Mouse (Mus musculus): ENCODE results near the gene Txlna. TPM values are rescaled to one million over a fixed set of nuclear protein-coding genes. Genes with fewer than 3 reads are reported as not detected.

The Txlna gene
- total and polyA plus RNA-seq, 3 experiments, result 51.8 to 64.7 (median 52.2) TPM

DNA sequence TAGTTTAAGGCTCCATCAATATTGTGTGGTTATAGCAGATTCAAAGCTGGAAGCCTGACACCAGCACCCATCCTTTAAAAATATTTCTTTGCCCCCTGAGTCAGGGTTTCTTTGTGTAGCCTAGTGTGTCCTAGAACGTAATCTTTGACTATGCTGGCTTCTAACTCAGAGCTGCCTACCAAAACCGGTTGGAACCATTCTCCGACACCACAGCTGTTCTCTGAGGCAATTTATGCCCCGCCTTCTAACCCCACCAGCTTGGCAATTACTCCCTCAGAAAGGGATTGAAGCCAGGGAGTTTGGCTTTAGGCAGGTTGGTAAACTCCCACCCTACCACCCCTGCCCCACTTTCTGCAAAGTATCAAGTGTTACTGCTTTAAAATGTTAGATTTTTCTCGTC, 891 bp upstream of the Txlna start:
- Histone ChIP-seq H3K4me2 (ENCODE audit: insufficient read depth, low read depth, poor library complexity, severe bottlenecking) (peak overlapping the region; percentile 59; the same call in 1 of the 2 replicates), H3K36me3 (replicated peaks in 1 of 2; ENCODE audit: control insufficient read depth in 1 of 2, insufficient read depth in 1 of 2, low read length in 1 of 2) (peaks cover 42 to 66% of the 10 kb centered on the region in 2 experiments), H3K4me3 (replicated peaks in 1 of 3; ENCODE audit: low read depth in 2 of 3, low read length in 2 of 3, poor library complexity in 1 of 3) (peak overlapping the region in 2 of 3 experiments; percentile 61 to 62), H3K27ac (ENCODE audit: insufficient read depth, low read depth) (no peak overlapping the region), H3K9ac (ENCODE audit: insufficient read depth, low read depth) (peak overlapping the region; percentile 76), H3K79me2 (replicated peaks; ENCODE audit: control insufficient read depth, extremely low read depth, insufficient read depth, poor library complexity, severe bottlenecking) (peaks cover 25% of the 10 kb centered on the region), H3K9me3 (replicated peaks; ENCODE audit: low read length) (no peaks in the 10 kb centered on the region), H3K27me3 (replicated peaks) (no peaks in the 10 kb centered on the region), H3K4me1 (ENCODE audit: control insufficient read depth in 1 of 2, insufficient read depth in 2 of 2) (peaks cover 4 to 39% of the 10 kb centered on the region in 2 experiments)
- DNase-seq (ENCODE audit: extremely low read depth), result no peak
- TF ChIP-seq SMC3 (IDR thresholded peaks at IDR 0.05; ENCODE audit: low read depth, low read length), result no peak
- TF ChIP-seq ZKSCAN1 (IDR thresholded peaks at IDR 0.05; ENCODE audit: borderline replicate concordance, low read depth, low read length), result no peak
- no peak for TF ChIP-seq MEF2A (IDR thresholded peaks at IDR 0.05; ENCODE audit: borderline replicate concordance, low read depth, low read length)
- TF ChIP-seq NRF1 (IDR thresholded peaks at IDR 0.05; ENCODE audit: low read depth, low read length), result no peak
- no peak for TF ChIP-seq RCOR1 (conservative IDR thresholded peaks at IDR 0.05; ENCODE audit: low read depth, low read length)
- TF ChIP-seq NELFE (IDR thresholded peaks at IDR 0.05; ENCODE audit: low read depth, low read length), result no peak
- no peak for TF ChIP-seq ZMIZ1 (IDR thresholded peaks at IDR 0.05; ENCODE audit: low read depth, low read length)
- TF ChIP-seq UBTF (IDR thresholded peaks at IDR 0.05; ENCODE audit: low read depth, low read length), result no peak
- TF ChIP-seq MYC (IDR thresholded peaks at IDR 0.05; ENCODE audit: low read depth, low read length), result no peak
- no peak for TF ChIP-seq SIN3A (IDR thresholded peaks at IDR 0.05; ENCODE audit: low read length)
- dilution Hi-C loops (cut with MboI; ENCODE audit: extremely low pct_ligation_motif_present, extremely low pct_unique_long_range_greater_than_20kb, low sequenced_read_pairs), result no loop called here
- in situ Hi-C loops (cut with MboI; ENCODE audit: low pct_ligation_motif_present, low pct_unique_long_range_greater_than_20kb, low sequenced_read_pairs), result no loop called here

DNA sequence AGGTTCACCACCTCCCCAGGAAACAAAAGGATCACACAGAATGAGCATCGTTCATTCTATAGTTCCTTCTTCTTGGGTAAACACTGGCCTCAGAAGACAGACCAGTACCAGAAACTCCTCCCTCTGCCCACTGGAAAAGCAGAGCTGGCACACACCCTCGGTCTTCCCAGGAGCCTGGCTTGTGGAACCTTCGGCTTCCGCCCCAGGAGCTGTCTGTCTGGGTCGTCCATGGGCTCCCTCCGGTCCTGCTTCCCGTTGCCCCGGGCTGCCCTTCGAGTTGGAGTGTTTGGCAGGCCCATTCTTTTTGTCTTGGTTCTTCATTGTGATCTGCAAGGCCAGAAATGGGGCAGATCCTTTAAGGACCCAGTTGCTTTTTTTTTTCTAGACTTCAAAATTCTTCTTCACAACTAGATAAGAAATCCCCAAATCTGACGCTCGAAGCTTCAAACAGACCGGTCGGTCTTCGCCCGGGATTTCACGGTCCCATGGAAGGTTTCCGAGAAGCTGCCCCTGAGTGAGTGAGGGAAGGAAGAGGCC, 696 bp downstream of the Txlna start:
- peaks cover 42 to 66% of the 10 kb centered on the region in 2 experiments for H3K36me3 ChIP-seq (replicated peaks in 1 of 2; ENCODE audit: control insufficient read depth in 1 of 2, insufficient read depth in 1 of 2, low read length in 1 of 2)
- in situ Hi-C loops (cut with MboI; ENCODE audit: low pct_ligation_motif_present, low pct_unique_long_range_greater_than_20kb, low sequenced_read_pairs), result no loop called here
- no peaks in the 10 kb centered on the region for H3K27me3 ChIP-seq (replicated peaks)
- peaks cover 4 to 33% of the 10 kb centered on the region in 2 experiments for H3K4me1 ChIP-seq (ENCODE audit: control insufficient read depth in 1 of 2, insufficient read depth in 2 of 2)
- dilution Hi-C loops (cut with MboI; ENCODE audit: extremely low pct_ligation_motif_present, extremely low pct_unique_long_range_greater_than_20kb, low sequenced_read_pairs), result no loop called here
- peak overlapping the region; percentile 78; the same call in 1 of the 2 replicates for H3K27ac ChIP-seq (ENCODE audit: insufficient read depth, low read depth)
- H3K4me3 ChIP-seq (replicated peaks in 1 of 3; ENCODE audit: low read depth in 2 of 3, low read length in 2 of 3, poor library complexity in 1 of 3), result peak overlapping the region; percentile 61 to 83 (median 76)
- H3K9ac ChIP-seq (ENCODE audit: insufficient read depth, low read depth), result peak overlapping the region; percentile 95
- DNase-seq (ENCODE audit: extremely low read depth), result no peak
- H3K79me2 ChIP-seq (replicated peaks; ENCODE audit: control insufficient read depth, extremely low read depth, insufficient read depth, poor library complexity, severe bottlenecking), result peaks cover 28% of the 10 kb centered on the region
- H3K4me2 ChIP-seq (ENCODE audit: insufficient read depth, low read depth, poor library complexity, severe bottlenecking), result peak overlapping the region; percentile 90
- no peaks in the 10 kb centered on the region for H3K9me3 ChIP-seq (replicated peaks; ENCODE audit: low read length)
- TF ChIP-seq KAT2A (IDR thresholded peaks at IDR 0.05; ENCODE audit: insufficient replicate concordance, low read length) (0 out of 2 replicates have a peak, but pooled peaks have one; percentile 20), JUND (conservative IDR thresholded peaks at IDR 0.05; ENCODE audit: low read depth, low read length) (no peak), MAFK (IDR thresholded peaks at IDR 0.05; ENCODE audit: insufficient replicate concordance, low read length) (no peak), RAD21 (IDR thresholded peaks at IDR 0.05; ENCODE audit: low read depth, low read length) (no peak), NRF1 (IDR thresholded peaks at IDR 0.05; ENCODE audit: low read depth, low read length) (no peak), POLR2A (IDR thresholded peaks at IDR 0.05; ENCODE audit: low read depth, low read length) (no peak; the same call in 1 of the 2 replicates), RCOR1 (conservative IDR thresholded peaks at IDR 0.05; ENCODE audit: low read depth, low read length) (no peak), SMC3 (IDR thresholded peaks at IDR 0.05; ENCODE audit: low read depth, low read length) (no peak), MAZ (IDR thresholded peaks at IDR 0.05; ENCODE audit: low read depth, low read length) (no peak), PAX5 (IDR thresholded peaks at IDR 0.05; ENCODE audit: low read length) (no peak), CHD1 (IDR thresholded peaks at IDR 0.05; ENCODE audit: low read depth, low read length) (0 out of 2 replicates have a peak, but pooled peaks have one; percentile 44), MYC (IDR thresholded peaks at IDR 0.05; ENCODE audit: low read depth, low read length) (no peak), NELFE (IDR thresholded peaks at IDR 0.05; ENCODE audit: low read depth, low read length) (no peak), ZNF384 (IDR thresholded peaks at IDR 0.05; ENCODE audit: low read depth, low read length) (no peak)

Data from CH12.LX (cell line).